Mouse (Mus musculus) kidney, adult 2 months (tissue): ENCODE results near the gene Crybb1.

Experiments used
- CTCF ChIP-seq: fragments of 200-500 bp; conservative IDR thresholded peaks from 2 replicates; pipeline ENCODE4 v1.5.1; 2011; ENCODE audit warnings: low read depth, mild to moderate bottlenecking, control low read depth, low read length, moderate library complexity, mixed read lengths; ENCODE audit not compliant: insufficient read depth, insufficient read length
- POLR2A ChIP-seq: fragments of 200-500 bp; IDR thresholded peaks from one replicate; pipeline ENCODE4 v1.6.1; 2011; ENCODE audit warnings: low read depth, low read length, control low read depth

DNA sequence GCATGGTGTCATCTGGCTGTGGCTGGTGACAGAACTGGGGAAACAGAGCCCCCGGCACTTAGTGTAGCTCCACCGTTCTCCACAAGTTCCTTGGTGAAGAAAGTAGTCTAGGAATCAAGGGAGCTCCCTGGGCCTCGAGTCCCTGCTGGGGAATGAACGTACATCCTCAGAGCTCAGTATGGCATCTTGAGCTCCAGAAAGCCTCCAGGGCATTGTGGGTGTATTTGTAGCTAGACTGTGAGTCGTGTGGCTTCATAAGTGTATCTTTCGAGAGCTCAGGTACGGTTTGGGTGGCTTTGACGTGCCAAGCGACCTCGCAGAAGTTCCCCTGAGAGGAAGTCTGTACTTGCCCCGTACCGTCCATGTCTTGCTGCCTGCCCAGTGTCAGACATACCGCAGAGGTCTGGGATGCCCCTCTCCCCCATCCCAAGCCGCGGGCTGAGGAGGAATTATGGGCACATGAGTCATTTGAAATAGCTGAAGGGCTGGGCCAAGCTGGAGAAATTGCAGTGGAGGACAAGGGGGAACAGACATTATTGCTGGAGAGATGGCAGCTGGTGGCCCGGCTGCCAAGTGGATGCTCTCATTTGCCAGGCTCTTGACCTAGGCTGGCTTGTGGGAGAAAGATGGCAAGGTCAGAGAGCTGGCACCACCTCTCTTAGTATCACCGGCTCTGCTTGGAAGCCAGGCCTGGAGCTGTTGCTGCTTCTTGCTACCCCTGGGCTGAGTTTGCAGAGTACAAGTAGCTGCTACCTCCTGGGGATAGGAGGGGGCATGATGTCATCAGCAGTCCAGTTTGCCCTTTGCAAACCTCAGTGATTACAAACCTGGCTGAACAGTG is 23.8 kb downstream of the Crybb1 start:
- TF ChIP-seq CTCF (no peak), POLR2A (no peak)
